Comparison of ENCODE assay signal across 8 mouse cellular contexts in the genomic region with DNA sequence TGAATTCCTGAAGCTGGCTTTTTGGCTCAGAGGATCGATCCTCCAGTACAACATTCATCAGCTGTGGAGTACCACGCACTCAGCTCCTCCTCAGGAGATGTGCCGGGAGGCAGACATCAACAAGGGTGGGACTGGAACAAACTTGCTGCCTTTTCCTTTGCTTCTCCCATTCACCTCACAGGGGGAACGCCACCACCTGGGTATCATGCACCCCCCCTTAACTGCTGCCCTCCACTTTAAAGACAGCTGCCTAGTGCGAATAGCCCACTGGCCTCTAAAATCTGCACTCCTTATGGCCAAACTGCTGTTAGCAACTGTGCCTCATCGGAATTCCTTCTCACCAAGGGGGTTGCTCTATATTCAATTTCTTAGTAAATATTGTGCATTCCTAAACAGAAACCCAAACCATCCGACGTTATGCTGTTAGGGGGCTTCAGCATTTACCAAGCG. TPM values are rescaled to one million over a fixed set of nuclear protein-coding genes. Genes with fewer than 3 reads are reported as not detected.
DNase-seq lines count a peak whose midpoint lies in the region; ATAC-seq lines count a peak whose summit lies in the region.

No protein-coding gene starts in this region.

- peaks cover 38% of the 10 kb centered on the region for H3K4me1 ChIP-seq in kidney, embryonic 16.5 days (ENCODE audit: insufficient read depth, low read length)
- peaks cover 66% of the 10 kb centered on the region for H3K4me1 ChIP-seq in forebrain, embryonic 10.5 days
- H3K4me1 ChIP-seq in intestine, embryonic 16.5 days (ENCODE audit: control insufficient read depth, insufficient read depth, low read length): peaks cover 31% of the 10 kb centered on the region
- peaks cover 33% of the 10 kb centered on the region for H3K4me1 ChIP-seq in neural tube, embryonic 11.5 days (ENCODE audit: control insufficient read depth, insufficient read depth, low read length)

- peak overlapping the region; percentile 41 for H3K4me2 ChIP-seq in kidney, embryonic 16.5 days (replicated peaks; ENCODE audit: low read depth, low read length)
- 0 out of 2 replicates have a peak overlapping the region, but pooled peaks have one; percentile 39 for H3K4me2 ChIP-seq in intestine, embryonic 16.5 days (ENCODE audit: low read depth, low read length)
- peak overlapping the region; percentile 39 for H3K4me2 ChIP-seq in neural tube, embryonic 11.5 days (ENCODE audit: low read depth)

- 31% methylated on average over 9 of the region's 9 CpGs for WGBS in kidney, embryonic 16.5 days
- 28% methylated on average over 9 of the region's 9 CpGs for WGBS in forebrain, embryonic 10.5 days
- WGBS in intestine, embryonic 16.5 days: 32% methylated on average over 9 of the region's 9 CpGs
- WGBS in neural tube, embryonic 11.5 days: 12% methylated on average over 9 of the region's 9 CpGs

- H3K27me3 ChIP-seq in kidney, embryonic 16.5 days (ENCODE audit: insufficient read depth, low read length): no peaks in the 10 kb centered on the region
- H3K27me3 ChIP-seq in forebrain, embryonic 10.5 days (ENCODE audit: poor library complexity, severe bottlenecking): 0 out of 2 replicates have a peak, but pooled peaks cover 5% of the 10 kb centered on the region
- no peaks in the 10 kb centered on the region for H3K27me3 ChIP-seq in intestine, embryonic 16.5 days (replicated peaks; ENCODE audit: control insufficient read depth, insufficient read depth, low read length)
- H3K27me3 ChIP-seq in neural tube, embryonic 11.5 days (ENCODE audit: control insufficient read depth, insufficient read depth, low read length): no peaks in the 10 kb centered on the region

- H3K27ac ChIP-seq in kidney, embryonic 16.5 days (ENCODE audit: low read length): peak overlapping the region; percentile 94
- peak overlapping the region; percentile 84 for H3K27ac ChIP-seq in forebrain, embryonic 10.5 days
- peak overlapping the region; percentile 90 for H3K27ac ChIP-seq in intestine, embryonic 16.5 days (ENCODE audit: low read length)
- H3K27ac ChIP-seq in neural tube, embryonic 11.5 days (ENCODE audit: low read depth, low read length): peak overlapping the region; percentile 85

- ATAC-seq in kidney, embryonic 16.5 days (ENCODE audit: low FRiP score, low TSS enrichment): no peak
- no peak for ATAC-seq in intestine, embryonic 16.5 days
- ATAC-seq in neural tube, embryonic 11.5 days (ENCODE audit: insufficient read depth, low FRiP score, low TSS enrichment): no peak

- DNase-seq in kidney, postnatal 10 days: no peak
- no peak for DNase-seq in forebrain, embryonic 10.5 days (ENCODE audit: extremely low spot score, low spot score)
- DNase-seq in neural tube, embryonic 11.5 days (ENCODE audit: low spot score): no peak
- no peak for DNase-seq in spleen, adult 18-20 months
- no peak for DNase-seq in left cerebral cortex, adult 11 months (ENCODE audit: low spot score)
- no peak for DNase-seq in cerebellum, adult 9-10 months

- H3K4me3 ChIP-seq in kidney, embryonic 16.5 days (ENCODE audit: low read length): no peak overlapping the region
- peak overlapping the region; percentile 39 for H3K4me3 ChIP-seq in forebrain, embryonic 10.5 days
- H3K4me3 ChIP-seq in intestine, embryonic 16.5 days (ENCODE audit: low read length): no peak overlapping the region
- no peak overlapping the region for H3K4me3 ChIP-seq in neural tube, embryonic 11.5 days (ENCODE audit: low read depth, low read length)

- no peaks in the 10 kb centered on the region for H3K36me3 ChIP-seq in kidney, embryonic 16.5 days (ENCODE audit: insufficient read depth, low read length)
- H3K36me3 ChIP-seq in forebrain, embryonic 10.5 days (replicated peaks): no peaks in the 10 kb centered on the region
- no peaks in the 10 kb centered on the region for H3K36me3 ChIP-seq in intestine, embryonic 16.5 days (ENCODE audit: control insufficient read depth, insufficient read depth, low read length)
- no peaks in the 10 kb centered on the region for H3K36me3 ChIP-seq in neural tube, embryonic 11.5 days (ENCODE audit: control insufficient read depth, insufficient read depth, low read length)

- H3K9me3 ChIP-seq in kidney, embryonic 16.5 days (ENCODE audit: low read length): 0 out of 2 replicates have a peak, but pooled peaks cover 6% of the 10 kb centered on the region
- peaks cover 3% of the 10 kb centered on the region; the same call in 1 of the 2 replicates for H3K9me3 ChIP-seq in forebrain, embryonic 10.5 days
- H3K9me3 ChIP-seq in intestine, embryonic 16.5 days (ENCODE audit: control insufficient read depth, low read length): peaks cover 5% of the 10 kb centered on the region
- H3K9me3 ChIP-seq in neural tube, embryonic 11.5 days (ENCODE audit: control insufficient read depth, low read length): no peaks in the 10 kb centered on the region

- H3K9ac ChIP-seq in kidney, embryonic 16.5 days (replicated peaks; ENCODE audit: low read length): peak overlapping the region; percentile 50
- no peak overlapping the region for H3K9ac ChIP-seq in intestine, embryonic 16.5 days (ENCODE audit: low read depth, low read length)
- peak overlapping the region; percentile 53; the same call in 1 of the 2 replicates for H3K9ac ChIP-seq in neural tube, embryonic 11.5 days (ENCODE audit: low read length)

RNA-seq across cellular contexts. Expression of gene Alox5ap, which starts 55.3 kb away (rescaled TPM):
- polyA plus RNA-seq in kidney, embryonic 16.5 days (2015; fragmentation: Nextera tagmentation; extraction: Ambion mirVana): 12.6 and 17.8 TPM in 2 replicates
- polyA plus RNA-seq in forebrain, embryonic 10.5 days (2016; fragmentation: Nextera tagmentation; extraction: Ambion mirVana): 2.6 and 3.9 TPM in 2 replicates
- polyA plus RNA-seq in intestine, embryonic 16.5 days (2015; fragmentation: Nextera tagmentation; extraction: Ambion mirVana): 11.2 and 11.4 TPM in 2 replicates
- polyA plus RNA-seq in neural tube, embryonic 11.5 days (2014; fragmentation: Nextera tagmentation; extraction: Ambion mirVana): 6.0 and 6.6 TPM in 2 replicates
